Mouse (Mus musculus) MEL (cell line): ENCODE measurements around the gene Rogdi.

Experiments
- CTCF ChIP-seq, 3 experiments: IDR thresholded peaks in 2 of 3; conservative IDR thresholded peaks in 1 of 3; 2 replicates each; pipeline ENCODE4 v1.5.1; 2011 to 2012; ENCODE audit warnings: low read length in 3 of 3, low read depth in 2 of 3, mild to moderate bottlenecking in 2 of 3, improper control_type of control experiment in 1 of 3, inconsistent platforms in 1 of 3, mixed read lengths in 1 of 3, moderate library complexity in 1 of 3; ENCODE audit not compliant: control insufficient read depth in 1 of 3, insufficient read depth in 1 of 3, poor library complexity in 1 of 3, severe bottlenecking in 1 of 3
- EP300 ChIP-seq, 2 experiments: IDR thresholded peaks; 2 replicates each; pipeline ENCODE4 v1.6.1; 2011; ENCODE audit warnings: improper control_type of control experiment in 2 of 2, low read length in 2 of 2, low read depth in 1 of 2, mild to moderate bottlenecking in 1 of 2
- HCFC1 ChIP-seq: IDR thresholded peaks from 2 replicates; pipeline ENCODE4 v1.6.1; 2012; ENCODE audit warnings: low read depth, mild to moderate bottlenecking, inconsistent platforms, low read length, improper control_type of control experiment, moderate library complexity
- JUND ChIP-seq: IDR thresholded peaks from 2 replicates; pipeline ENCODE4 v1.6.1; 2011; ENCODE audit warnings: low read depth, mild to moderate bottlenecking, improper control_type of control experiment, low read length
- MAX ChIP-seq: IDR thresholded peaks from 2 replicates; pipeline ENCODE4 v1.6.1; 2011; ENCODE audit warnings: low read length, improper control_type of control experiment
- POLR2A ChIP-seq, 2 experiments: IDR thresholded peaks; 2 replicates each; pipeline ENCODE4 v1.6.1; 2011 to 2012; ENCODE audit warnings: low read length in 2 of 2, mild to moderate bottlenecking in 2 of 2, control low read depth in 1 of 2, improper control_type of control experiment in 1 of 2, low read depth in 1 of 2, moderate library complexity in 1 of 2; ENCODE audit not compliant: control insufficient read depth in 1 of 2, insufficient read depth in 1 of 2, poor library complexity in 1 of 2
- TCF12 ChIP-seq: IDR thresholded peaks from 2 replicates; pipeline ENCODE4 v1.6.1; 2014; ENCODE audit warnings: low read depth, mild to moderate bottlenecking, inconsistent platforms, low read length, improper control_type of control experiment, moderate library complexity
- UBTF ChIP-seq: IDR thresholded peaks from 2 replicates; pipeline ENCODE4 v1.6.1; 2012; ENCODE audit warnings: low read depth, mild to moderate bottlenecking, inconsistent platforms, low read length, improper control_type of control experiment, moderate library complexity, borderline replicate concordance; ENCODE audit not compliant: insufficient read depth

- no peak for TF ChIP-seq POLR2A (IDR thresholded peaks at IDR 0.05; ENCODE audit: control insufficient read depth in 1 of 2, insufficient read depth in 1 of 2, low read depth in 1 of 2, low read length in 2 of 2, poor library complexity in 1 of 2)
- TF ChIP-seq EP300 (IDR thresholded peaks at IDR 0.05; ENCODE audit: low read depth in 1 of 2, low read length in 2 of 2) = no peak
- no peak for TF ChIP-seq CTCF (IDR thresholded peaks at IDR 0.05 in 2 of 3, conservative IDR thresholded peaks at IDR 0.05 in 1 of 3; ENCODE audit: control insufficient read depth in 1 of 3, insufficient read depth in 1 of 3, low read depth in 2 of 3, low read length in 3 of 3, poor library complexity in 1 of 3, severe bottlenecking in 1 of 3)
- no peak for TF ChIP-seq TCF12
- no peak for TF ChIP-seq UBTF
- no peak for TF ChIP-seq JUND
- no peak for TF ChIP-seq HCFC1
- TF ChIP-seq MAX = no peak
Measured at GRCm38 (mm10) chr16:5029847-5030246, 16.5 kb upstream of the Rogdi start.
